Mouse (Mus musculus): ENCODE measurements at regions not wholly inside any gene's neighbourhood (a gene's known extent, or its start where the extent isn't known, plus 50 kb on each side); places are given as distances from the start of the nearest gene placed in this dataset.
"Not testable (repeated sequence)": the region's sequence is repeated elsewhere in the genome, so short reads cannot be mapped to it uniquely, and the experiment has no call there.

DNA sequence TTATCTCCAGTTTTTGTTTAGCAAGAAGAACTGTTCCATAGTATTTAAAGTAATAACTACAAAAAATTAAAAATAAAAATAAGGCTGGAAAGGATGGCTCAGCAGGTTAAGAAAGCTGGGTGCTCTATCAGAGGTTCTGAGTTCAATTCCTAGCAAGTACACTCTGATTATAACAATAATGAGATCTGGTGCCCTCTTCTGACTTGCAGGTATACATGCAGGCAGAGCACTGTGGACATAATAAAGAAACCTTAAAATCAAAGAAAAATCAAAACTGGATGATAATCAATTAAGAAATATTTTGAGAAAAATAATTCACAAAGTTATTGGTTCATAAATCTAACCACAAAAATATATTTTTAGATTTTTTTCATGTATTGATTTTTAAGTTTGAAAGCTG, 346.7 kb upstream of the Cdh8 start:
- DNase-seq (ENCODE audit: inconsistent ontology term), result no peak

DNA sequence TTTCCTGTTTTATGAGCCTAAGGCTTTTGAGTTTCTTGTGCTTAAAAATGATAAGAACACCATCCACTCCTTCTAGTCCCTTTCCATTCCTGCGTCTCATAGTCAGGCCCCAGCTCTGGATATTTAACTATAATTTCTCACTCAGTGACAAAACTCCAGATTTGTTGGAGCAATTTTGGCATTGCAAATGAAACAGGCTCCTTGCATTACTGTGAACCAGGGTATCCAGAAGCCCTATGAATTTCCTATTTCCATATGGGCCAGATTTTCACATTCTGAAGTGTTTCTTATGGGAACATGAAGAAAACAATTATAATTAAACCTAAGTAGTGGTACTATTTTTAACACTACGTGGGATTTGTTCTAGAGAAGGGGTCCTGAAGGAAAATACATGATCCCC, 319.9 kb upstream of the Cdh8 start:
- no peak for DNase-seq (ENCODE audit: inconsistent ontology term)

DNA sequence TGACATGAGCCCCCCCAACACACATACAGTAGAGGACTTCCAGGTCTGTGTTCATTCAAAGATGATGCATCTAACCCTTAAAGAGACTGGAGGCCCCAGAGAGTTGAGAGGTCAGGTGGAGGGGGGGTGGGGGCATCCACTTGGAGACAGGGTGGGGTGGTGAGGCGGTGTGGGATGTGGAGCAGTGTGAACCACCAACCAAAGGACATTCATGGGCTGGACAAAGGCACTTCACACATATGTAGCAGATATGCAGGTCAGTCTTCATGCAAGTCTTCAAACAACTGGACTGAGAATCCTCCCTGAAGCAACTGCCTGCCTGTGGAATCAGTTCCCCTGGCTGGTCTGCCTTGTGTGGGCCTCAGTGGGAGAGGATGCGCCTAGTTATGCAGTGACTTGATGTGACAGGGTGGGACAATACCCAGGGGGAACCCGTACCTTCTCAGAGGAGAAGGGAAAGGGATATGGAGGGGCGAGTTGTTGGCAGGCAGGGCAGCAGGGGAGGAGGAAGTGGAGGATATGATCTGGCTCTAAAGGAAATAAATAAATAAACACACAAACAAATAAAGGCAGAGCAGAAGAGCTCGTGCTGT, 308.5 kb upstream of the Cdh8 start:
- no peak for DNase-seq (ENCODE audit: inconsistent ontology term)

DNA sequence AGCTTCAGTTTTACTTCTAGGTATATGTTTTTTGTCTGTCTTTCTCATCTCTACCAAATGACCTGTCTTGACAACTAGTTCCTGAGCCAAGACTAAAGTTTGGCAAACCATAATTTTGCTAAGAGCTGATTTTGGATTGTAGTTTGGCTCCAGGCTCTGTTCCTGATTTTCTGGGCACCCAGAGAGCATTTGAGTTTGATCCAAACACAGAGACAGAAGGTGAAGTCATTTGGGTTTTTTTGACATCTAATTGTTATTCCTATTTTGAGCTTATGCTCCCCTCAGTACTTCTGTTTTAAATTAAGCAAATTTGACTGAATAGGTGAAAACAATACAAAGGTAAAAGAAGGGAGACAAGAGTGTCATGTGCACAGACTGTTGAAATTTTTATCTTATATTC, 302.7 kb upstream of the Cdh8 start:
- DNase-seq (ENCODE audit: inconsistent ontology term), result no peak

DNA sequence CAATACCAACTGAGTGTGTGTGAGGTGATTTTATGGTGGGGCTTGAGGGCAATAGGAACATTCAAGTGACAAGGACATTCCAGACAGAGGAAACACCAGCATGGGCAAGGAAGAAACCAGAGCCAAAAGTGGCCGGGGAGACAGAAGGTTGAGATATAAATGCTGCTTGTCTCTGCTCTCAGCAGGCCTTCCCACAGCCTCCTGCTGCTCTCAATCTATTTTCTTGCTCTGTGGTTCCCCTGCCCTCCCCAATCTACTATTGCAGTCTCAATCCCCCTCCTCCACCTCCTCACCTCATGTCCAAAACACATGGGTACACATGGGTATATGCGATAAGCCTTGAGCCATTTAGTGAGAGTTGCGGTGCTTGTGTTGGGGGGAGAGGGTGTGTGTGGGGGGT, 265.4 kb upstream of the Cdh8 start:
- no peak for DNase-seq (ENCODE audit: inconsistent ontology term)

DNA sequence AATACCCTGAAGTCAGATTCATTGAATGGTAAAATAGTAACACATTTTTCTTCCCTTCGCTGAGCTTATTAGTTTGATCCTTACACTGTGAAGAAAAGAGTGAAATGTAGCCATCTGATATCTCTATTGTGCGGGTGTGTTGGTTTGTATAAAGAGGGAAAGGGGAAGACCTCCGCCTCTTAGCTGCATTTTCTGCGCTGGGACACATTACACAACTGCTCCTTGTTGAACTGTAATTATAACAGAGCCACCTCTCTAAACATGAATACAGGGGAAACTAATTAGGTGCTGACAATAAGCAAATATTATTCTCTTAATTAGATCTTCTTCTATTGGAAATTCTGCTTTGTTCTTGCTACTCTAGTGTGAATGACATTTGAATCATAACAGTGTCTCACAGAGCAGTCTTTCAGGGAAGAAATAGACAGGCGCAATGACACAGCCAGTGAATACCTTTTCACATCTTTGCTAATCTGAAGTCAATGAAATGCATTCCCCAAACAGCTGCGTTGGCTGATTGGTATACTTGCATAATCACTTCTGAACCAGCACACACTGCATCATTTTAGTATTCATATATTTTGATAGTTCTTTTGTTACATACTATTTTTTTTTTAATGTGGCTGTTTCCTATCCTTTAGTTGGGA, 263.1 kb upstream of the Cdh8 start:
- DNase-seq (ENCODE audit: inconsistent ontology term), result peak; percentile 74

DNA sequence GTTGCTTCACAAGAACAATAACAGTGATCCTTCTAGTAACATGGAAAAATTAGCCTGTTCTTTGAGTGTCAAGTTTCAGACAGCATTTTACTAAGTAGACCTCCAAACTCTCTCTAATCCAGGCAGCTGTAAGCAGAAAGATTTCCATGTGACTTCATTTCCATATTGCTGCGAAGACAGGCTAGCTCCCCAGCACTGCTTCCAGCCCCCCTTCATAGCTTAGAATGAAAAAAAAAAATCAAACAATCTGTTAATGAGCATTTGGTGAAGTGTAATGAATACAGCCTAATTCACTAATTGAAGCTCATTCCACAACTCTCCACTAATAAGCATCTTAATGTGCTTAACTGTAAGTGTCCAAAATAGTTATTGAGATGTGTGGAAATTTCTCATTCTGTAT, 251.4 kb upstream of the Cdh8 start:
- not testable (repeated sequence) for DNase-seq (ENCODE audit: inconsistent ontology term)

DNA sequence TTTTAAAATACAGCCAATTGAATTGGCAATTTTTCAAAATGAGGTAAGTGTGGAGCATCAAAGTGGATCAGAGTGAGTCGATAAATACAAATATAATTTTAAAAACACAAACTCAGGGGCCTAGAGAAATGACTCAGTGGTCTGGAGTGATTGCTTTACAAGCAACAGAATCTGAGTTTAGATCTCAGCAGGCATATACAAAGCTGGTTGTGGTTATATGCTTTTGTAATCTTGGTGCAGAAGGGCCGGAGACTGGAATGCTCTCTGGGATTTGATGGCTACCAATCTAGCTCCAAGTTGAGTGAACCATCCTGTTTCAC, 235.0 kb upstream of the Cdh8 start:
- no peak for DNase-seq (ENCODE audit: inconsistent ontology term)

DNA sequence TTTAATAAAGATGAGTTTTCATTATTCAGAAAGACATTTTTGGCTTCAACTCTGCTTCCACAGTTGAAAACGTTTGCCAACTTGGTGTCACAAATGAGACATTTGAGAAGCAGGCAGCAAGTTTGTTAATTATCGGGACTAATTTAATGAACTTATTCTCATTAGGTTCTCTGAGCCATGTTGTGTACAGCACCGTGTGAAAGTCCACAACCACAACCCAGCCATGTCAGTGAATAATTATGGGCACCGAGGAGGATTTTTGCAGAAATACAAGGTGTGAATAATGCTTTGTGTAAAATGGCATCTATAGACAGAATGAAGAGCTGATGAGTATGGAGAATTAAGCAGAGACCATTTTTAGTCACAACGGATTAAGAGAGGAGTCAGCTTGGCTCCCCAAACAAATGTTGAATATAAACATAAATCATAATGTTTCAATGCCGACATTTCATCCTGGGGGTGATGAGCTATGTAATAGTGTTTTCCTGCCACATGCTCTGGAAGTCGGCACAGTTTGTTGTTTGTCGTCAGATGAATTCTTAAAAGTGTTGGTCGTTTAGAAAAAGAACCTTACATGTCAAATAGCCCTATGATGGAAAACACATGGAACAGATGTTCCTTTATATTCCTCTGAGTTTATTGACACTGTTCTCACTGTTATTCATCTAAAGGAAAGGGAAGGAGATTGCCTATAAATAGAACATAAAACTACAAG, 234.5 kb upstream of the Cdh8 start:
- DNase-seq (ENCODE audit: inconsistent ontology term), result no peak

DNA sequence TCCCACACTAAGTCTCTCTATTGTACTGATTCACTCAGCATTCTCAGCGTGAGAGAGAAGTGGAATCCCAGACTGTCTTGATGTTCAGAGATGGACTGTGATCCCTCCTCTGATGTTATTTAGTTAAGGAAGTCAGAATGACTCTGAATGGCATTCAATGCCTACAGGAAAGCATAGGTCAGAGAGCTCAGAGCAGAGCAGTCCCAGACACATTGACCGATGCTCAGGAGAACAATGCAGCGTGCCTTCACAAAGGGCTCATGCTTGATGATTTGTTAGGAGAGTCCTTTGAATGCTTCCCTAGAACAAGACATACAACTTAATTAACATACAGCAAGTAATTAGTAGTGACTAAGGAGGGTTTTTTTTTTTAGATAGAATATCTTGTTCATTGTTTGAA, 224.3 kb upstream of the Cdh8 start:
- DNase-seq (ENCODE audit: inconsistent ontology term), result no peak

DNA sequence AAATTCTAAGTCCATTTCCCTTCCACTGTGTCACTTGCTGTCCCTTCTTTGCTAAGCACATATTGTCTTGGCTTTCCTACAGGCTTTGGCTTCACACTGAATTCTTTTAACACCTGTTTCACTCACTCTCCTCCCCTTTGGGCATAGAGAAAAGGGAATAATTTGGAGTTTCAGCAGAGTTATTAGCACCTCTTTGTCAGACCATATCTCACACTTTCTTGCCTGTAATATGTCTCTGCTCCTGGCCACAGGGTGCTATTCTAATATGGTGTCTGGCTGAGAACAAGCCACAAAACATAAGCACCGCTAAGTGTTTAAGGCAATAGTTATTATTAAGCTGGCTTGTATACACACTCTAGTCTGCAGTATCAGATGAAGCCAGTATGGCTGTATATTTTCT, 214.7 kb upstream of the Cdh8 start:
- DNase-seq (ENCODE audit: inconsistent ontology term), result not testable (repeated sequence)

DNA sequence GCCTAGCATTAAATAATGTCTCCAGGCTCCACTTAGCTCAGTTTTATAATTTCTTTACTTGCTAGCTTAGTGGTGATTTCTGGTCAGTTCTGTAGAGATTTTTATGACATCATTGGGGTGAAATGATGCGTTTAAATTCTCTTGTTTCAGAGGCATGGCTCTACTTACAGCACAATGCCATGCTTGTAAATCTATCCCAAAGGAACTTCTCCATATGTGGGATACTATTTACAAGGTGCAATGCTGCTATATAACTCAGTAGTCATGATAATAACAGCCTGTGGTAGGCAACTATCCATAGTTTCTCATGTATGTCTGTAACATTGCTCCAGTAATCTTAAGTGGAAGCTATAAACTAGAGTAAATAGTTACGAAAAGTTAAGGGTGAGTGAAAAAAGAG, 205.4 kb upstream of the Cdh8 start:
- DNase-seq (ENCODE audit: inconsistent ontology term), result no peak

DNA sequence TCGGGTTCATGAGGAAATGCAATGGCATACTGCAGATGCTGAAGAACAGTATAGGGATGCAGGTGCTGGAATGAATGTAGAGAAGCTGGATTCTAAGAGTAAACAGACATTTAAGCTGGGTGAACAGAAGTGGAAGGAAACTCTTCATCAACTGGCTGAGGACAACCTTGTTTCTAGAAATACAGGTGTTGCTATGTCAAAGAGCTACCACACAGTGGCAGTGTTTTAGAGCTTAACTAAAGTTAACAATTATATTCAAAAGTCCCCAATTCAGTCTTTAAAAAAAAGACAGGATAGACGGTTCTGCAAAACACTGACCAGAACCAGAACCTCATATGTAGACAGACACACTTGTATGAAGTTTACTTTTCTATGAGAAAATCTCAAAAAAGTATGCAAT, 188.1 kb upstream of the Cdh8 start:
- not testable (repeated sequence) for DNase-seq (ENCODE audit: inconsistent ontology term)

DNA sequence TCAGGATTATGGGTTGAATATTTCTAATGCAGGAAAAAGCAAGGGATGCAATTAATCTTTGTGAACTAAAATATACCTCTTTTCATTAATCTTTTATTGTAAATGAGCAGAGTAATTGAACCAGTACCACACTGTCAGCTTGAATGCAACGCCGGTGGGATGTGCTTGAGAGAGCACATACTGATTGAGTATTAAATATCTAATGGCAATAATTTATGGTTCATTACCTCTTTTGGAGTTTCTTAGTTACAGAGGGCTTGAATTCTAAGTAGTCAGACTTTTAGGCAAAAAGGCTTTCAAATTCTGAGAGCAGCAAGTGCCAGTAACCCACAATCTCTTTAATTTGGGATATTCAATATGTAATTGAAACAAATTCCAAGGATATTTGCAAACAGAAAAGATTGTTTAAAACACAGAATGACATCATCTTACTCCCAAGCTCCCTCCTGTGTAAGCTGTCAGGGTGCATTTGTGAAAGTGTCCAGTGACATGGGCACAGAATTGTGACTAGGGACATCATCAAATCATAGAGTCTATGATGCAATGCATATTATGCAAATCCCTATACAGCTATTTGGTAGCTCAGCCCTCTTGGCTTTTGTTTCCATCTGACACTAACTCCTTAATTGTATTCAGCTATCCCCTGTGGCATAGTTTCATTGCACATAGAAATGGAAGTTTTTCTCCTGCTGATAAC, 175.2 kb upstream of the Cdh8 start:
- peak; percentile 75 for DNase-seq (ENCODE audit: inconsistent ontology term)

DNA sequence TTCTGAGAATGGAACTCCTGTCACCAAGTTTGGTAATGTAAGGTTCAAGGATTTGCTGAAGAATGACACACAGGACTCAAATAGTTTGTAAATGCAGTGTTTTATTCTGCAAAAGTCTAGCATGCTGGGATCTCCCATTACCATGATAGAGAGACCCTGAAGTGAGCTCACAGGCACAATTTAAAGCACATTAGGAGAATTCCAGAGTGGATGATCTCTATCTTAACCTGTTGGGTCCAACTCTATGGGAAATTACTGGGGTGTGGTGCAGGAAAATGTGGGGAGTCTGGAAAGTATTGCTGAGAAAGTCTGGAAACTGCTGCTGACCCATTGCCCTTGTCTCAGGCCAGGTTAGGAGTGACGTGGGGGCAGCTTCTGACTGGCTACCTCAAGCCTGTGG, 127.8 kb upstream of the Cdh8 start:
- DNase-seq (ENCODE audit: inconsistent ontology term), result no peak

DNA sequence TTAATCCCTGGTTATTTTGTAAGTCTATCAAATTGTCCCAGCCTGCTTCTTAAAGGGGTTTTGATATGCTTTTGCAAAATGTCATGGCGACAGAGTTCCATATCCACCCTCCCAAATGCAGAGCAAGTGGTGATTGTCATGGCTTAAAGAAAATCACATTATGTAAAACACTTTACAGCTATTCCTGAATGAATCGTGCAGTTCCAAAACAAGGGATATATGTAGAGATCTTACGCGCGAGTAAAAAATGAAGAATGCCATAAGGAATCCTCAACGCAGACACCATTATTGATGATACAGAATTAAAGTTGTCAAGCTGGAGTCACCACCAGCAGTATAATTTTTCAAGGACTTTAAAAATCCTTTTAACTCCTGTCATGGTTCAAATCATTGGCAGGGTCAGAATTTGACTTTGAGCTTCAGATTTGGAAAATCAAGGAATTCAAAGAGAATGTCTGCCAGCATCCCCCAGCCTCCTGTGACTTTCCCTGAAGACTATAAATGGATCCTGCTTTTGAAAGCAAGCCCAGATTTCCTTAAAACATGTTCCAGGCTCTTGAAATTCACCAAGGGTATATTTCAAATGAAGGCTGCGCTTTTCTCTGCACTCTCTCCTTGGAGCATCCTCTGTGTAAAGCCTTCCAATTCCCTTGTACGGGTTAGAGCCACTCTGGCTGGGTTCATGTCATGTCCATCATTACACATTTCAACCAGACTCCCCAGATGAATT, 116.6 kb upstream of the Cdh8 start:
- DNase-seq (ENCODE audit: inconsistent ontology term), result no peak

DNA sequence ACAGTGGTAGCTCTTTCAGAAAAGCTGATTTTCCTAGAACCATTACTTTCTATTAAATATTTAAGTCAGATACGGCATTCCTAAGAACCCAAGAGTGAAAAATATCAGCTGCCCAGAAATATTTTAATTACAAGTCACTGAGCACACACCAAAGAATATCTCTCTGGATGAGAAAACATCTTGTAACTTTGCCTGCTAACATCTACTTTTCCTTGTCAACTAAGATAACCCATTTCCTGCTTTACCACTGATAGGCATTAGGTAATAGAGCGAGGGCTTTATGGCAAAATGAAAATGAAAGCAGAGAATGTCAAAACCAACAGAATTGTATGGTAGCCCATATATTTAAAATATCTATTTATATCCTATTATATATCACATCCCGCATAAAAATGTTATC, 85.8 kb upstream of the Cdh8 start:
- no peak for DNase-seq (ENCODE audit: inconsistent ontology term)
